Mouse (Mus musculus): ENCODE measurements at regions not wholly inside any gene's neighbourhood (a gene's known extent, or its start where the extent isn't known, plus 50 kb on each side); places are given as distances from the start of the nearest gene placed in this dataset.

DNA sequence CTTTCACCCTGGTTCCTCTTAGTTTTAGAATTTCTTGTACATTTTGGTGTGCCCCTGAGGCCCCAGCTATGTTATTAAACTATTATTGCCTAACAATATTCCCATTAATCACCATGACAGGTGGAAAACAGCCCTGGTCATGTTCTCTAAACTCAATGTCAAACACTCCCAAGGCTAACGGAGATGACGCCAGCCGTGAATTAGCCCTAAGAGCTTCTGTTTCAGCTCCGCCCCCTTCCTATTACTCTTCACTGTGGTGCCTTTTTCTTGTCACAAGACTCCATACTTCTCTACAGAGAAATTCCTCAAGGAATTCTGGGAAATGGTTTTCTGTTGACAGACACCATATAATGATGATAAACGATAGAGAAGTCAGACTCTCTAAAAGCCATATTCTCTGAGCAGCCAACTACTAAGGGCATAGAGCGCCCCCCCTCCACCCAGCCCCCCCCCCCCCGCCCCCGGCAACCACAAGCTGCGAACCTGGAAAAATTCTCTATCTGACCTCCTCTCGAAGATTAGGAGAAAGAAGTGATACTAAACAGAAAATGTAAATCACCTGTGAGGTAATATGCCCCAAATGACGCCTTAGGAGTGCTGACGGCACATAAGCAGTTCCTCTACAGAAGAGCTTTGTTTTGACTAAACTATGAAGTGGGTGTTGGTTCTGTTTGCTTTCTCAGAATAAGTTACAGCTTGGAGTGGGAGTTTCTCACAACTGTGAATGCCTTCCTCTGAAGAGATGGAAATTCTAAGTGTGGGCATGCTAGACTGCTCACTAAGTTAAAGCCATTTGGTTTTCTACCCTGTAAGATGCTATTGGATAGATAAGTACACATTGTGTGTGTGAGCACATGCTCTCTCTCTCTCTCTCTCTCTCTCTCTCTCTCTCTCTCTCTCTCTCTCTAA is 76.8 kb upstream of the Sfrp2 start:
- no peak for TF ChIP-seq CTCF (IDR thresholded peaks at IDR 0.05; ENCODE audit: borderline replicate concordance, control insufficient read depth, extremely low read depth, insufficient read depth, low read length, poor library complexity)
- TF ChIP-seq POLR2A (IDR thresholded peaks at IDR 0.05; ENCODE audit: control insufficient read depth, extremely low read depth, insufficient read depth, low read length, poor library complexity), result no peak
